Mouse (Mus musculus) thymus, adult 2 months (tissue): ENCODE measurements around the gene Klf9.

Source experiments
- CTCF ChIP-seq: fragments of 200-500 bp; IDR thresholded peaks from 2 replicates; pipeline ENCODE4 v1.5.1; 2012; ENCODE audit warnings: mild to moderate bottlenecking, control low read depth, low read length, moderate library complexity, borderline replicate concordance; ENCODE audit not compliant: control insufficient read depth, poor library complexity, insufficient read depth; ENCODE audit errors: extremely low read depth
- POLR2A ChIP-seq: fragments of 200-500 bp; IDR thresholded peaks from 2 replicates; pipeline ENCODE4 v1.6.1; 2012; ENCODE audit warnings: mild to moderate bottlenecking, low read length, control low read depth, moderate library complexity; ENCODE audit not compliant: control insufficient read depth, poor library complexity, insufficient read depth; ENCODE audit errors: extremely low read depth

- TF ChIP-seq CTCF (no peak), POLR2A (no peak)
Observed at GRCm38 (mm10) chr19:23142427-23143073, 1.5 kb downstream of the Klf9 start.
